ENCODE assay signal across 23 mouse cellular contexts in the genomic region with DNA sequence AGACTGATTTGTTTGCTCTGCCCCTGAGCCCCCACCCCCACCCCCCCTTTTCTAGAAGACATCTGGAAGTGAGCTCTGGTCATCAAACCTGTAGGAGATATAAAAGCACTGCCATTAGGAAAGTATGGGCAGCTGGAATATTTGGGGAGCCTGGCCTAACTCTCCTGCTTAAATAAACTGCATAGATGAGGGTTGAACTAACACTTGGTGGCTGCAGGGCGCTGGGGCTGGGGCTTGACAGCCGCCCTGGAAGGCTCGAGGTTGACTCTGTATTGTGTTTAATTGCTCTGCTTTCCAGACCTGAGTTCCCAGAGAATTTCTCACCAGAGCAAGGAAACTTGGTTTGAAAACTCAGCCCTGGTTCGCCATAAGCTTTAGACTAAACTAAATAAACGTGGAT.
A peak's percentile ranks its signal among the peaks of the same experiment; 100 is the strongest.
DNase-seq lines count a peak whose midpoint lies in the region; ATAC-seq lines count a peak whose summit lies in the region.
"Had no signal": no experiment of that assay in that cellular context is flagged by ENCODE, and none has a peak within 500 bp of the region (broad histone marks: within the 10 kb centered on the region; RNA-seq: fewer than 3 reads in every experiment).

No protein-coding gene starts in this region.

- peak; percentile 82 for DNase-seq in midbrain, embryonic 11.5 days (ENCODE audit: low spot score, missing footprints)
- DNase-seq in midbrain, embryonic 10.5 days (ENCODE audit: low spot score), result no peak
- peak; percentile 13 for DNase-seq in embryonic facial prominence, embryonic 11.5 days (ENCODE audit: low spot score)
- peak; percentile 40 for DNase-seq in limb, embryonic 11.5 days (ENCODE audit: low spot score)
- DNase-seq in urinary bladder, postnatal 4 days (ENCODE audit: low spot score in 2 of 2), result no peak
- no peak for DNase-seq in layer of hippocampus, adult 8-10 months (ENCODE audit: low spot score in 2 of 2)
- DNase-seq in retina, postnatal 1 day, result no peak
- DNase-seq: adrenal gland, postnatal 36 days; cerebellum, adult 9-10 months; gastrocnemius, postnatal 25 days; heart, adult 18-20 months; heart, postnatal 10 days; heart, postnatal 36 days had no signal

- no peaks in the 10 kb centered on the region for H3K9me3 ChIP-seq in midbrain, embryonic 11.5 days (ENCODE audit: control insufficient read depth, low read length)
- H3K9me3 ChIP-seq in midbrain, embryonic 10.5 days (replicated peaks), result no peaks in the 10 kb centered on the region
- H3K9me3 ChIP-seq in embryonic facial prominence, embryonic 11.5 days (replicated peaks; ENCODE audit: control insufficient read depth, low read length), result no peaks in the 10 kb centered on the region
- no peaks in the 10 kb centered on the region for H3K9me3 ChIP-seq in limb, embryonic 11.5 days (ENCODE audit: control insufficient read depth, low read length)
- H3K9me3 ChIP-seq: embryonic facial prominence, embryonic 13.5 days; forebrain, embryonic 12.5 days; forebrain, embryonic 15.5 days; heart, embryonic 12.5 days; heart, embryonic 15.5 days; hindbrain, embryonic 10.5 days; hindbrain, embryonic 13.5 days had no signal

- H3K27ac ChIP-seq in midbrain, embryonic 11.5 days (ENCODE audit: low read depth, low read length), result no peak overlapping the region
- no peak overlapping the region for H3K27ac ChIP-seq in midbrain, embryonic 10.5 days (replicated peaks)
- no peak overlapping the region for H3K27ac ChIP-seq in embryonic facial prominence, embryonic 11.5 days (replicated peaks; ENCODE audit: low read depth, low read length)
- H3K27ac ChIP-seq in limb, embryonic 11.5 days (replicated peaks; ENCODE audit: low read depth, low read length), result peak overlapping the region; percentile 45
- H3K27ac ChIP-seq: embryonic facial prominence, embryonic 13.5 days; forebrain, embryonic 12.5 days; forebrain, embryonic 15.5 days; heart, embryonic 15.5 days; hindbrain, embryonic 10.5 days; hindbrain, embryonic 13.5 days had no signal

- no peaks in the 10 kb centered on the region for H3K4me1 ChIP-seq in midbrain, embryonic 11.5 days (ENCODE audit: control insufficient read depth, insufficient read depth, low read length)
- H3K4me1 ChIP-seq in midbrain, embryonic 10.5 days, result no peaks in the 10 kb centered on the region
- H3K4me1 ChIP-seq in embryonic facial prominence, embryonic 11.5 days (ENCODE audit: control insufficient read depth, insufficient read depth, low read length), result no peaks in the 10 kb centered on the region
- 0 out of 2 replicates have a peak, but pooled peaks cover 5% of the 10 kb centered on the region for H3K4me1 ChIP-seq in limb, embryonic 11.5 days (ENCODE audit: control insufficient read depth, insufficient read depth, low read length)
- H3K4me1 ChIP-seq: forebrain, embryonic 12.5 days; heart, embryonic 15.5 days; hindbrain, embryonic 10.5 days had no signal

- no peaks in the 10 kb centered on the region for H3K36me3 ChIP-seq in midbrain, embryonic 11.5 days (ENCODE audit: control insufficient read depth, insufficient read depth, low read length)
- H3K36me3 ChIP-seq in midbrain, embryonic 10.5 days, result no peaks in the 10 kb centered on the region
- no peaks in the 10 kb centered on the region for H3K36me3 ChIP-seq in embryonic facial prominence, embryonic 11.5 days (replicated peaks; ENCODE audit: control insufficient read depth, insufficient read depth, low read depth, low read length)
- H3K36me3 ChIP-seq in limb, embryonic 11.5 days (ENCODE audit: control insufficient read depth, insufficient read depth, low read length), result no peaks in the 10 kb centered on the region
- H3K36me3 ChIP-seq: embryonic facial prominence, embryonic 13.5 days; forebrain, embryonic 12.5 days; forebrain, embryonic 15.5 days; heart, embryonic 12.5 days; heart, embryonic 15.5 days; hindbrain, embryonic 10.5 days; hindbrain, embryonic 13.5 days had no signal

- ATAC-seq in midbrain, embryonic 11.5 days (ENCODE audit: low FRiP score), result no peak
- no peak for ATAC-seq in embryonic facial prominence, embryonic 11.5 days (replicated peaks; ENCODE audit: insufficient number of reproducible peaks, low FRiP score, low TSS enrichment, low read depth)
- ATAC-seq in limb, embryonic 11.5 days (ENCODE audit: insufficient number of reproducible peaks, low FRiP score, low TSS enrichment, low read depth), result peak; percentile 62
- ATAC-seq: activated CD4-positive, CD25-positive, alpha-beta regulatory T cell, adult 4 months; CD4-positive, CD25-positive, alpha-beta regulatory T cell, adult 4 months; forebrain, embryonic 15.5 days had no signal

- no peaks in the 10 kb centered on the region for H3K27me3 ChIP-seq in midbrain, embryonic 11.5 days (ENCODE audit: control insufficient read depth, insufficient read depth, low read length)
- H3K27me3 ChIP-seq in midbrain, embryonic 10.5 days (ENCODE audit: low read depth, poor library complexity, severe bottlenecking), result no peaks in the 10 kb centered on the region
- H3K27me3 ChIP-seq in embryonic facial prominence, embryonic 11.5 days (ENCODE audit: control insufficient read depth, insufficient read depth, low read length), result no peaks in the 10 kb centered on the region
- H3K27me3 ChIP-seq in limb, embryonic 11.5 days (ENCODE audit: control insufficient read depth, insufficient read depth, low read length), result no peaks in the 10 kb centered on the region
- H3K27me3 ChIP-seq: embryonic facial prominence, embryonic 13.5 days; forebrain, embryonic 12.5 days; forebrain, embryonic 15.5 days; heart, embryonic 15.5 days; hindbrain, embryonic 13.5 days had no signal

- no peak overlapping the region for H3K4me2 ChIP-seq in midbrain, embryonic 11.5 days
- H3K4me2 ChIP-seq in embryonic facial prominence, embryonic 11.5 days (ENCODE audit: low read depth, low read length), result no peak overlapping the region
- no peak overlapping the region for H3K4me2 ChIP-seq in limb, embryonic 11.5 days (ENCODE audit: low read depth, severe bottlenecking)
- H3K4me2 ChIP-seq: embryonic facial prominence, embryonic 13.5 days; forebrain, embryonic 12.5 days; forebrain, embryonic 15.5 days; heart, embryonic 12.5 days; heart, embryonic 15.5 days; hindbrain, embryonic 13.5 days had no signal

- H3K4me3 ChIP-seq in midbrain, embryonic 11.5 days (ENCODE audit: low read depth, low read length), result no peak overlapping the region
- no peak overlapping the region for H3K4me3 ChIP-seq in midbrain, embryonic 10.5 days
- H3K4me3 ChIP-seq in embryonic facial prominence, embryonic 11.5 days (ENCODE audit: low read depth, low read length), result no peak overlapping the region
- no peak overlapping the region for H3K4me3 ChIP-seq in limb, embryonic 11.5 days (ENCODE audit: low read depth, low read length)
- H3K4me3 ChIP-seq: embryonic facial prominence, embryonic 13.5 days; erythroblast, embryonic 14.5 days; forebrain, embryonic 12.5 days; forebrain, embryonic 15.5 days; heart, embryonic 12.5 days; heart, embryonic 15.5 days; hindbrain, embryonic 10.5 days; hindbrain, embryonic 13.5 days had no signal

- 76% methylated on average over 5 of the region's 5 CpGs for WGBS in midbrain, embryonic 11.5 days
- WGBS in midbrain, embryonic 10.5 days, result 72% methylated on average over 5 of the region's 5 CpGs
- 37% methylated on average over 5 of the region's 5 CpGs for WGBS in embryonic facial prominence, embryonic 11.5 days
- WGBS in limb, embryonic 11.5 days, result 20% methylated on average over 5 of the region's 5 CpGs

- no peak overlapping the region for H3K9ac ChIP-seq in midbrain, embryonic 11.5 days (ENCODE audit: low read length)
- no peak overlapping the region for H3K9ac ChIP-seq in embryonic facial prominence, embryonic 11.5 days (replicated peaks; ENCODE audit: low read length)
- no peak overlapping the region for H3K9ac ChIP-seq in limb, embryonic 11.5 days (ENCODE audit: low read length)
- H3K9ac ChIP-seq: embryonic facial prominence, embryonic 13.5 days; forebrain, embryonic 12.5 days; forebrain, embryonic 15.5 days; heart, embryonic 12.5 days; heart, embryonic 15.5 days; hindbrain, embryonic 13.5 days had no signal

Comparison
In these comparisons a context has a peak if more than half of its experiments do, and no peak if none do; other contexts are left out.
1. DNase-seq: peak in midbrain, embryonic 11.5 days (single experiment), embryonic facial prominence, embryonic 11.5 days (single experiment) and limb, embryonic 11.5 days (single experiment); none in midbrain, embryonic 10.5 days (single experiment), urinary bladder, postnatal 4 days (0 of 2), layer of hippocampus, adult 8-10 months (0 of 2) and retina, postnatal 1 day (single experiment).